Mouse (Mus musculus) forebrain, embryonic 10.5 days (tissue): ENCODE data around the gene Tex22. TPM values are rescaled to one million over a fixed set of nuclear protein-coding genes. Genes with fewer than 3 reads are reported as not detected.
A peak's percentile ranks its signal among the peaks of the same experiment; 100 is the strongest.

Source experiments
- DNase-seq: peaks from one replicate; pipeline ENCODE4 v3.0.0-alpha.2; 2017; ENCODE audit warnings: low spot score; ENCODE audit errors: extremely low spot score
- H3K27ac ChIP-seq: fragments of 300-500 bp; sonication (generic); 2 replicates; pipeline ENCODE4 v1.5.1; 2016; ENCODE audit warnings: mild to moderate bottlenecking
- H3K27me3 ChIP-seq: fragments of 300-500 bp; sonication (generic); 2 replicates; pipeline ENCODE4 v1.6.1; 2016; ENCODE audit warnings: mild to moderate bottlenecking; ENCODE audit not compliant: poor library complexity, severe bottlenecking
- H3K36me3 ChIP-seq: fragments of 300-500 bp; sonication (generic); replicated peaks from 2 replicates; pipeline ENCODE4 v1.6.1; 2016; ENCODE audit warnings: mild to moderate bottlenecking, moderate library complexity
- H3K4me1 ChIP-seq: fragments of 300-500 bp; sonication (generic); 2 replicates; pipeline ENCODE4 v1.6.1; 2016
- H3K4me3 ChIP-seq: fragments of 300-500 bp; sonication (generic); 2 replicates; pipeline ENCODE4 v1.5.1; 2016; ENCODE audit warnings: mild to moderate bottlenecking, moderate library complexity
- H3K9me3 ChIP-seq: fragments of 300-500 bp; sonication (generic); 2 replicates; pipeline ENCODE4 v1.6.1; 2016; ENCODE audit warnings: mild to moderate bottlenecking, moderate library complexity
- WGBS: fragments of 180-500 bp; shearing (Covaris S2); methylation state at CpG from one replicate; pipeline ENCODE4 v1.1.7; 2016; 5-methylcytosine and 5-hydroxymethylcytosine counted together
- polyA plus RNA-seq: library from polyadenylated mRNA; unstranded; fragments of >200 nt; fragmentation: Nextera tagmentation; extraction: Ambion mirVana; gene quantifications from 2 replicates; pipeline ENCODE4 v1.2.1, GENCODE M21; 2016

Gene Tex22
- polyA plus RNA-seq, 1 experiment from 2014 or later: not detected

DNA sequence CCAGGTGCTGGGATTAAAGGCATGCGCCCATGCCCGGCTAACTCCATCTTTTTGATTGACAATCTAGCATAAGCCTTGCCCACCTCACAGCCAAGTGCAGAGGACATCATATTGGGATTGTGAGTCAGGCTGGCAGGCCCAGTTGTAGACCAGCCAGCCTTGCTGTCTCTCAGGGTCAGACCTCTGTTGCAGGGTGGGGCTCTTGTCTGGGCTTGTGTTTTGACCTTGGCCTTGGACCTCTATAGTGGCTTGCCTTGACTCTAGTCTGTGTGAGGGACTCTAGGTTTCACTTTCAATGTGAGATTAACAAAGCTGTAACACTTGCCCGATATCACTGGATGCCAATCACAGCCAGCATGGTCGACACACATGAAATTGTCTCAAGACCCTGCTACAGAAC, 39.8 kb downstream of the Tex22 start:
- no peak overlapping the region for H3K4me3 ChIP-seq
- peaks cover 84% of the 10 kb centered on the region for H3K36me3 ChIP-seq
- no peak for DNase-seq
- no peaks in the 10 kb centered on the region for H3K9me3 ChIP-seq
- no peak overlapping the region for H3K27ac ChIP-seq
- WGBS: 93% methylated on average over 4 of the region's 4 CpGs
- no peaks in the 10 kb centered on the region for H3K27me3 ChIP-seq
- H3K4me1 ChIP-seq: no peaks in the 10 kb centered on the region

DNA sequence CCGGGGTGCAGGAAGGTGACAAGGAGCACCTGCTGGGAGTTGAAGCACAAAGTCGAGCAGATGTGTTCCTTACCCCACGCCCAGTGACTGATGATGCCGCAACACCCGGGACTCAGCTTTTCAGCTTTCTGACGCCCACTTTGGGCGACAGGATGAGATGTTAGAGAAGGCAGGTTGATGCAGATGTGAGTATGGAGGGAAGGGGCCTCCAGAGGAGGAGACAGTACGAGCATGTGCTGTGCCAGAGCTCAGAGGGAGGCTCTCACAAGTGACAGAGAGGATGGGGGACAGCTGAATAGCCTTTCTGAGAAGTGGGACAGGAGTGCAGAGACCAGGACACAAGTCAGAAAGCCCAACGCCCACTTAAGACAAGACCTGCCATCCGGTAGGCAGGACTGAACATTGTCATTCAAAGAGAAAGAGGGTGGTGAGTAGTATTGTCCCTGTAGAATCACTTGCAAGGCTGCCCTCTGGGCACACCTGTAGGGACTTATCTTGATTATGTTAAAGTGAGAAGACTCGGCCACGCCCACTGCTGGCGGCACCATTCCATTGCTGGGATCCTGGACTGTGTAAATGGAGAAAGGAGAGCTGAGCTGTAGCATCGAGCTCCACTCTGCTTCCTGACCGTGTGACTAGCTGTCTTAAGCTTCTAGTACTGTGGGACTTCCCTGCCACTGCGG, 40.7 kb downstream of the Tex22 start:
- Histone ChIP-seq H3K36me3 (peaks cover 88% of the 10 kb centered on the region), H3K9me3 (no peaks in the 10 kb centered on the region), H3K4me3 (no peak overlapping the region), H3K27ac (no peak overlapping the region), H3K4me1 (no peaks in the 10 kb centered on the region), H3K27me3 (no peaks in the 10 kb centered on the region)
- 89% methylated on average over 16 of the region's 16 CpGs for WGBS
- no peak for DNase-seq

DNA sequence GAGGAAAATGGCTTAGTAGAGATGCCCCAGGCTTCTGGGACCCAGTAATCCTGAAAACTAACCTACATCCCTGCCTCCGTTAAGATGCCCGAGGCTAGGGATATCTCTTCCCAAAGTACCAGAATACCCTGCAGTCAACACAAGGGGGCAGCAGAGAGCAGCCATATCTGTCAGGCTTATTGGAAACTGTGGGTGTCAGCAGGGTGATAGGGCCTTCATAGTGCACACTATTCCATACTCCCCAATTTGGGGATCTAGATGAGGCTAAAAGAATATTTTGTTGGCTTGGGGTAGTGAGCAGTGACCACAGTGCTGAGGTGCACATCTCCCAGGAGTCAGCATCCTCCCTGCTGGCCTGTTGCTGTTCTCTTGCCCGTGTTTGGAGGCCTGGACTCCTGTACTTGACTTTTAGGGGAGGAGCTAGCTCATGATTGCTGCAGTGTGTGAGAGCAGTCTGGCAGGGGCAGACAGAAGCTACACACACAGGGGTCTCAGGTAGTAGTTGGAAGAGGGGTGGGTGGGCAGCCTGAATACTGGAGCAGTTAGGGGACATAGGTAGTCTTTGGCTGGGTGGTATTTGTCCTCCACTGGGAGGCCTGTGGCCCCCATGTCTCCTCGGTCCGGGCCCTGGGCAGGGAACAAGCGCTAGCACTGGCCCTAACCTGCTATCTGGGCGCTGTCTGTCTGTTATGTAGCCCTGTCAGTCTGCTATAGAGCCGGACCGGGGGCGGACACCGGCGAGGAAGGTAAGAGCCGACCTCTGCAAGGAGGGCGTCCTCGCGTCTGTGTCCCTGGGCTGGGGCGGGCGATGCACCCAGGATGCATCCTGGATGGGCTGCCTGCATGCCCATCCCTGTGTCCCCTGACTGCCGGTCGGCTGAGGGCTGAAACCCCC, 45.5 kb downstream of the Tex22 start:
- Histone ChIP-seq H3K9me3 (no peaks in the 10 kb centered on the region), H3K4me3 (no peak overlapping the region), H3K36me3 (peaks cover 98% of the 10 kb centered on the region), H3K27me3 (no peaks in the 10 kb centered on the region), H3K27ac (no peak overlapping the region), H3K4me1 (no peaks in the 10 kb centered on the region)
- WGBS: 86% methylated on average over 20 of the region's 20 CpGs
- peak; percentile 75 for DNase-seq

DNA sequence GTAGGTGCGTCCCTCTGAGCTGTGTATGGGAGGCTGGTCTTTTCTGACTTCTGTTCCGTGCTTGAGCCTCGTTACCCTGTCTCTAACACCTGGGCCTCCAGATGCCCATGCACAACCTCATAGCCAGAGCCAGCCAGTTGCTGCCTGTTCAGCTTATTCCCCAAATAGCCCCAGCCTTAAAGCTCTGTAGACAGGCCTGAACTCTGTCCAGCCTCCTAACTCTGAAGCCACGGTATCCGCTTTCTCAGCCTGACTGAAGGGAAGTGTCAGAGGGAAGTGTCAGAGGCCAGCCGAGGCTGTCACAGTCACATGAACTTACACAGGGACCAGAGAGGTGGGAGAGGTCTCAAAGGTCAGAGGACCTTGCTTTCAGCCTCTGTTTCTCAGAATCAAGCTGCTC, 50.4 kb downstream of the Tex22 start:
- 91% methylated on average over 6 of the region's 6 CpGs for WGBS
- Histone ChIP-seq H3K4me1 (no peaks in the 10 kb centered on the region), H3K27me3 (no peaks in the 10 kb centered on the region), H3K27ac (no peak overlapping the region), H3K9me3 (no peaks in the 10 kb centered on the region), H3K4me3 (no peak overlapping the region), H3K36me3 (peaks cover 100% of the 10 kb centered on the region)
- DNase-seq: no peak

DNA sequence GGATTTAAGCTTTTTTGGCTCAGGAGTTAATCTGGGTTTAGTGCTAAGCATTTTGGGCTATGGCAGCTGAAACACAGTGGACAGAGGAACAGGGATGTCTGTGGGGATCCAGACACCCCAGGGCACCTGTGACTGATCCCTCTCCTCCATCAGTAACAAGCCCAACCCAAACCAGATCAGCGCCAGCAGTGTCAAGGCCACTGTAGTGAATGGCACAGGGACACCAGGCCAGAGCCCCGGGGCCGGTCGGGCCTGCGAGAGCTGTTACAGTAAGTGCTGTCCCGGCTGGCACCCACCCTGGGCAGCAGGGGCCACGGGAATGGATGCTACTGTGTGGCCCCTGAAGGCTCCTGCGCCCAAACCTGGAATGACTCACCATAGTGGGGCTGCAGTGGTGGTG, 56.4 kb downstream of the Tex22 start:
- Histone ChIP-seq H3K4me3 (no peak overlapping the region), H3K9me3 (no peaks in the 10 kb centered on the region), H3K4me1 (no peaks in the 10 kb centered on the region), H3K27ac (no peak overlapping the region), H3K36me3 (peaks cover 100% of the 10 kb centered on the region), H3K27me3 (no peaks in the 10 kb centered on the region)
- 93% methylated on average over 8 of the region's 8 CpGs for WGBS
- DNase-seq: no peak

DNA sequence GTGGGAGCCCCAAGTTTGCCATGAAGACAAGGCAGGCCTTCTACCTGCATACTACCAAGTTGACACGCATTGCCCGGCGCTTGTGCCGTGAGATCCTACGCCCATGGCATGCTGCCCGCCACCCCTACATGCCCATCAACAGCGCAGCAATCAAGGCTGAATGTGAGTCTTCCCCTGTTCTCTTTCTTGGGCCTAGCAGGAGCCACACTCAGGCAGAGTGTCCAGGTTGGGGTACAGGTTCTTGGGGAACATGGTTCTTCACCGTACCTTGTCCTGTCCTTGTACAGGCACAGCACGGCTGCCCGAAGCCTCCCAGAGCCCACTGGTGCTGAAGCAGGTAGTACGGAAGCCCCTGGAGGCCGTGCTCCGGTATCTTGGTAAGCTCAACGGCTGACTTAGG, 57.3 kb downstream of the Tex22 start:
- no peak for DNase-seq
- Histone ChIP-seq H3K27me3 (no peaks in the 10 kb centered on the region), H3K4me3 (no peak overlapping the region), H3K36me3 (peaks cover 100% of the 10 kb centered on the region), H3K4me1 (no peaks in the 10 kb centered on the region), H3K27ac (no peak overlapping the region), H3K9me3 (no peaks in the 10 kb centered on the region)
- 96% methylated on average over 14 of the region's 14 CpGs for WGBS

DNA sequence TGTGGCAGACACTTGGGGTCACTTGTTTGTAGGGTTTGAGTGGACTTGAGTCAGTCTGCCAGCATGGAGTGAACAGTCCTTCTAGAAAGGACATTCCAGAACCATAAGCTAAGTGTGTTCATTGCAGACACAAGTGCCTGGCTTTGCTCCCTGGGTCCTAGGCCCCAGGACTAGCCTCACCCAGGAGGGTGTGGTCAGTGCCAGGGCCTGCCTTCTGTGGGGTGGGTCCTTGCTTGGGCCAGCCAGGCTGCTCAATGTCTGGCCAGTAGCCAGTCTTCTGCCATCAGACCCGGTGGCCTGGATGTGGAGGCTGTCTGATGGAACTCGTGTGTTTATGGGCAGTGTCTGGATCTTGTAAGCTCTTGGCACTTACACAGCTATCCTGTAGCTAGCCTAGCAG, 58.3 kb downstream of the Tex22 start:
- Histone ChIP-seq H3K36me3 (peaks cover 100% of the 10 kb centered on the region), H3K27me3 (no peaks in the 10 kb centered on the region), H3K9me3 (no peaks in the 10 kb centered on the region), H3K27ac (no peak overlapping the region), H3K4me3 (no peak overlapping the region), H3K4me1 (peaks cover 3% of the 10 kb centered on the region; the same call in 1 of the 2 replicates)
- 96% methylated on average over 2 of the region's 2 CpGs for WGBS
- no peak for DNase-seq

DNA sequence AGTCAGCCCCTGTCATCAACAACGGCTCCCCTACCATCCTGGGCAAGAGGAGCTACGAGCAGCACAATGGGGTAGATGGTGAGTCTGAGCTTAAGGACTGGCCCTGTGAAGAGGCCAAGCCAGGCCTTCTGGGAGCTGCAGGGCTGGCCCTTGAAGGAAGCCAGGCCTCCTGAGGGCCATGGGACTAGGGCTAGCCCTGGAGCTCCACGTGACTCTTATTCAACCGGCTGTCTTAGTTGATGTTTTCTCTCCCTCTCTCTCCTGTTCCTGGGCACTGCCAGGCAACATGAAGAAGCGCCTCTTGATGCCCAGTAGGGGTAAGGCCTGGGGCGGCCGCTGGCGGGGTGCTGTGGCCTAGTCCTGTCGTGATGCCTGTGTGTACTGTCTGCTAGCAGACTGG, 59.0 kb downstream of the Tex22 start:
- H3K4me3 ChIP-seq: no peak overlapping the region
- H3K27me3 ChIP-seq: no peaks in the 10 kb centered on the region
- H3K9me3 ChIP-seq: no peaks in the 10 kb centered on the region
- H3K36me3 ChIP-seq: peaks cover 100% of the 10 kb centered on the region
- no peak for DNase-seq
- WGBS: 96% methylated on average over 9 of the region's 9 CpGs
- H3K27ac ChIP-seq: no peak overlapping the region
- H3K4me1 ChIP-seq: peaks cover 9% of the 10 kb centered on the region

DNA sequence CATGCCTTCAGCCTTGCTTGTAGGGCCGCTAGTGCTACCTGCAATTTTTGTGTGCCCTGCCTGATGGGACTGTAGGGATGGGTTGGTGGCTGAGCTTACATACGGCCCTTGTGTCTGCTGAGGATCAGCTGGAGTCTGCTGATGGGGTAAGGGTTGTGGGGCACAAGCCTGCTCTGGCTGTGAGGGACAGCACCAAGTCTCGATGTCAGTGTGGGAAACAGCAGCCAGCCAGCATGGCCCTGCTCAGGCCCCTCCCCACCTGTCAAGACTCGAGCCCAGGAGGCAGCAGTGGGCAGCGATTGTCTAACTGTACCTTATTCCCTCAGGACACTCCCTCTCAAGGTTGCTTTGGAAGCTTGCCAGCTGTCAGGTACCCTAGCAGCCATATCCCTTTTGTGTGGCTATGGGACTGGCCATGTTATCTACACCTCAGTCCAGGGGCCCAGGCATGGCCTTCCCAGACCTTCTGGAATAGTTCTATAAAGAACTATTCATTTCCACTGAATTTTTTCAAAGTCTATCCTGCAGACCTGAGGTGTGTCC, 59.6 kb downstream of the Tex22 start:
- DNase-seq: no peak

DNA sequence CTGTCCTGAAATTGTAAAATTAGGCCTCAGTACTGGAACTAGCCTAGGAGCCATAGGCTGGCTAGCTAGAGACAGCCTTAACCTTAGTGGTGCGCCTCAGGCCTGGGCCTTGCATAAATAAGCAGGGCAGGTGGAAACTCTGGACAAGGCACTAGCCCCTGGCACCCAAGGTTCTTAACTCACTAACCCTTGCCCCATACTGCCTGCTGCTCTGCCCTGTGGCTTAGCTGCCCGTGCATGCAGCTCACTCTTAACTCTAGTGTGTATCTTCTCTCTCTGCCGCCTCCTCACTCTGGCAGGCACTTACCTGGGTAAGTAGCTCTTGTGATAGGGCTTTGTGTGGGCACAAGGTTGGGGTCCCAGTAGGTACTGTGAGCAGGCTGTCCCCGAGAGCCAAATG, 60.2 kb downstream of the Tex22 start:
- H3K4me3 ChIP-seq: no peak overlapping the region
- H3K27me3 ChIP-seq: no peaks in the 10 kb centered on the region
- H3K9me3 ChIP-seq: no peaks in the 10 kb centered on the region
- no peak for DNase-seq
- peaks cover 21% of the 10 kb centered on the region for H3K4me1 ChIP-seq
- peaks cover 97% of the 10 kb centered on the region for H3K36me3 ChIP-seq
- WGBS: 91% methylated on average over 4 of the region's 4 CpGs
- H3K27ac ChIP-seq: no peak overlapping the region

More for the DNA sequence above, 59.6 kb downstream of the Tex22 start:
- peaks cover 16% of the 10 kb centered on the region for H3K4me1 ChIP-seq
- WGBS: 86% methylated on average over 5 of the region's 5 CpGs
- peaks cover 100% of the 10 kb centered on the region for H3K36me3 ChIP-seq
- H3K27me3 ChIP-seq: no peaks in the 10 kb centered on the region
- no peak overlapping the region for H3K4me3 ChIP-seq
- H3K9me3 ChIP-seq: no peaks in the 10 kb centered on the region
- H3K27ac ChIP-seq: no peak overlapping the region

DNA sequence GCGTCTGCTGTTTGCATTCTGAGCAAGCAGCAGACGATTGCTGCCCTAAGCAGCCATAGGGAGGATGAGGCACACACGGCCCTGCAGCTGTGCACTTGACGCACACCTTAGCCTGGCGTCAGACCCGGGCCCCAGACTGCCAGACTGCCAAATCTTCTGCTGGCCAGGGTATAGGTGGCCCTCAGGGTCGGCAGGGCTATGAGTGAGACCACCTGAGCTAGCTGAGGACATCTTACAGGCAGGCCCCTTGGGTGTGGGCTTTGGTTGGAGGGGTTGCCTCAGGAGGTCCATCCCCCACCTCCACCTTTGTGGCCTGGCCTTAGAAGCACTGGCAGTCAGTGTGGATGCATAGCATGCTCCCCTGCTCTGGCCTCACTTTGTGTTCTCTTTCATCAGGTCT, 61.1 kb downstream of the Tex22 start:
- Histone ChIP-seq H3K36me3 (peaks cover 88% of the 10 kb centered on the region), H3K4me1 (peaks cover 30% of the 10 kb centered on the region)
- 95% methylated on average over 7 of the region's 7 CpGs for WGBS

DNA sequence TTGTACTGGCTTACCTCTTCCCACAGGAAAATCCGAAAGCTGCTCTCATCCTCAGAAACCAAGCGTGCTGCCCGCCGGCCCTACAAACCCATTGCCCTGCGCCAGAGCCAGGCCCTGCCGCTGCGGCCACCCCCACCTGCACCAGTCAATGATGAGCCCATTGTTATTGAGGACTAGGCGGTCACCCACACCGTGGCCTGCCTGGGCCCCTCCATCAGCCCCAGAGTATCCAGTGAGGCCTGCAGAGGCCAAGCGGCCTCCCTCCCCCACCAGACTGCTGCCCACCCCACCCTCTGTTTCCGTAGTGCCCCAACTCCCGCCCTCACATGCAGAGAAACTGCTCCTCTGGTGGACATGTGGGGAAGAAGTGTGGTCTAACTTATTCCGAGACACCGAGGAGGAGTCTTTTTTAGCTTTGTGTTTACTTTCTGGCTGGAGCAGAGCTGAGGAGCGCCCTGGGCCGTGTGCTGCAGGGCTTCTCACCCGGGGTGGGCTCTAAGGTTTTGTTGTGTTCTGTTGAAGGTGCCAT, 62.3 kb downstream of the Tex22 start:
- H3K4me1 ChIP-seq: peaks cover 41% of the 10 kb centered on the region
- peaks cover 76% of the 10 kb centered on the region for H3K36me3 ChIP-seq
- H3K27ac ChIP-seq: no peak overlapping the region
- WGBS: 88% methylated on average over 17 of the region's 17 CpGs
- no peak for DNase-seq
- H3K4me3 ChIP-seq: no peak overlapping the region
- no peaks in the 10 kb centered on the region for H3K9me3 ChIP-seq
- H3K27me3 ChIP-seq: peaks cover 11% of the 10 kb centered on the region

More for the DNA sequence above, 61.1 kb downstream of the Tex22 start:
- no peak overlapping the region for H3K4me3 ChIP-seq
- H3K27me3 ChIP-seq: no peaks in the 10 kb centered on the region; the same call in 1 of the 2 replicates
- H3K27ac ChIP-seq: no peak overlapping the region
- no peak for DNase-seq
- H3K9me3 ChIP-seq: no peaks in the 10 kb centered on the region
